Mouse (Mus musculus): ENCODE data around the gene Mical3.

The Mical3 gene

GRCm38 (mm10) chr6:120937104-120937617, 193.6 kb downstream of the Mical3 start:
- CTCF ChIA-PET = no interaction called here

GRCm38 (mm10) chr6:120934176-120934575, 196.6 kb downstream of the Mical3 start:
- CTCF ChIA-PET = no interaction called here

GRCm38 (mm10) chr6:120933670-120934069, 197.1 kb downstream of the Mical3 start:
- CTCF ChIA-PET = no interaction called here

GRCm38 (mm10) chr6:120932597-120932996, 198.2 kb downstream of the Mical3 start:
- CTCF ChIA-PET = interaction anchor here (0.5 to 0.6 kb wide), 2 partner anchors 66 to 258 kb away, joined by 3 read pairs; no protein-coding TSS in a partner anchor

- CTCF ChIA-PET = no interaction called here
Measured at GRCm38 (mm10) chr6:120930450-120931306, 200.1 kb downstream of the Mical3 start.

- CTCF ChIA-PET = no interaction called here
Measured at GRCm38 (mm10) chr6:120929421-120929820, 201.4 kb downstream of the Mical3 start.

GRCm38 (mm10) chr6:120927765-120928164, 203.0 kb downstream of the Mical3 start:
- CTCF ChIA-PET = no interaction called here

- CTCF ChIA-PET = interaction anchor here (0.6 kb wide), 1 partner anchor 784 kb away, joined by 4 read pairs; no protein-coding TSS in a partner anchor
Measured at GRCm38 (mm10) chr6:120926880-120927279, 203.9 kb downstream of the Mical3 start.

- CTCF ChIA-PET = interaction anchor here (0.6 kb wide), 1 partner anchor 589 kb away, joined by 4 read pairs; no protein-coding TSS in a partner anchor
Measured at GRCm38 (mm10) chr6:120924791-120925321, 205.9 kb downstream of the Mical3 start.

- CTCF ChIA-PET = interaction anchor here (0.6 kb wide), 1 partner anchor 461 kb away, joined by 6 read pairs; no protein-coding TSS in a partner anchor
Measured at GRCm38 (mm10) chr6:120917975-120918374, 212.8 kb downstream of the Mical3 start.

- CTCF ChIA-PET = interaction anchor here (0.6 to 0.7 kb wide), 3 partner anchors 61 to 460 kb away, joined by 3 to 7 read pairs (median 6); no protein-coding TSS in a partner anchor
Measured at GRCm38 (mm10) chr6:120916972-120917881, 213.6 kb downstream of the Mical3 start.

GRCm38 (mm10) chr6:120916074-120916971, 214.5 kb downstream of the Mical3 start, which contains the start of gene Bid:
Gene Bid (minus strand): TSS chr6:120916853.
- CTCF ChIA-PET = interaction anchor here (0.6 to 0.9 kb wide), 6 partner anchors 12 to 201 kb away, joined by 3 to 7 read pairs (median 4); no protein-coding TSS in a partner anchor

GRCm38 (mm10) chr6:120915649-120915975, 215.2 kb downstream of the Mical3 start:
- CTCF ChIA-PET = interaction anchor here (0.6 to 1.3 kb wide), 5 partner anchors 12 to 138 kb away, joined by 3 to 7 read pairs (median 4); no protein-coding TSS in a partner anchor

GRCm38 (mm10) chr6:120914911-120915648, 215.7 kb downstream of the Mical3 start:
- CTCF ChIA-PET = interaction anchor here (0.6 to 1.3 kb wide), 8 partner anchors 9 to 138 kb away, joined by 3 to 7 read pairs (median 4); no protein-coding TSS in a partner anchor

GRCm38 (mm10) chr6:120914533-120914910, 216.3 kb downstream of the Mical3 start:
- CTCF ChIA-PET = interaction anchor here (0.7 to 1.3 kb wide), 2 partner anchors 43 to 1499 kb away, joined by 4 to 6 read pairs; no protein-coding TSS in a partner anchor

- CTCF ChIA-PET = no interaction called here
Measured at GRCm38 (mm10) chr6:120913783-120914182, 217.0 kb downstream of the Mical3 start.

- CTCF ChIA-PET = no interaction called here
Measured at GRCm38 (mm10) chr6:120912931-120913330, 217.9 kb downstream of the Mical3 start.

GRCm38 (mm10) chr6:120911213-120912007, 219.4 kb downstream of the Mical3 start:
- CTCF ChIA-PET = no interaction called here

GRCm38 (mm10) chr6:120909501-120909900, 221.3 kb downstream of the Mical3 start:
- CTCF ChIA-PET = no interaction called here
